Mouse (Mus musculus) thymus, postnatal 36 days (tissue): ENCODE measurements at regions not wholly inside any gene's neighbourhood (a gene's known extent, or its start where the extent isn't known, plus 50 kb on each side); places are given as distances from the start of the nearest gene placed in this dataset.
"Not testable (repeated sequence)": the region's sequence is repeated elsewhere in the genome, so short reads cannot be mapped to it uniquely, and the experiment has no call there.

Experiments
- DNase-seq, 2 experiments: peaks; one replicate each; pipeline ENCODE4 v3.0.0; 2022; ENCODE audit warnings: mixed read lengths in 2 of 2

DNA sequence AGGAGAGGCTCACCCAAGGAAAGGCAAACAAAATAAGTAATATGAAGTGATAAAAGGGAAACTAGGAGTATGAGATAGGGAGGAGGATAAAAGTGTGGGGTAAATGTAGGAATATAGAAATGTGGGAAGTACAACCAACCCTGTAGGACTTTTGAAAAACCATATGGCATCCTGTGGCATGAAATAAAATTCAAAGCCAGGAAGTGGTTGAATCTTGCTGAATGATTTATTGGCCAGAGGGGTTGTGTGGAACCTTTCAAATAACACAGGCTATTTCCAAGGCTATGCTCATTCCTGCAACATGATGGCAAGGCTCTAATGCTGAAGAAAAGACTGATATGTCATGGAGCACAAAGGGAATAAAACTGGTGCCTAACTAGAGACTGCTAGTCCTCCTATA, 347.9 kb downstream of the Gm11232 start:
- no peak for DNase-seq

DNA sequence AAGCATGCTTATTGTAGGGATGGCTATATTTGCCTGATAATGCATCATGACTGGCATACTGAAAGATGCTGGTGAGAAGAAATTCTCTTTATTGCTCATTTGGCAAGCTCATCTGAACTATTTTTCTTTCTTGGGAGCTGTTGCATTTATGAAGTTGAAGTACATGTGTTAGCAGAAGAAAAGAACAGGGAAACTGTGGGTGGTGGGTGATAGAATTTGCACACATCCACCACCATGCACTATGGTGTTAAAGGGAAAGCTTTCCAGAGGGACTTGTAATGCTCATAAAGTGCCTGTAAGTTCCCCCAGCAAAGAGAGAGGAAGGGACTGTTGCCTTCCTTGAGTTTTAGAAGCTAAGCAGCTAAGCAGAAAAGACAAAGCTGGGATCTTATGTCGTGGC, 367.3 kb downstream of the Gm11232 start:
- no peak for DNase-seq

DNA sequence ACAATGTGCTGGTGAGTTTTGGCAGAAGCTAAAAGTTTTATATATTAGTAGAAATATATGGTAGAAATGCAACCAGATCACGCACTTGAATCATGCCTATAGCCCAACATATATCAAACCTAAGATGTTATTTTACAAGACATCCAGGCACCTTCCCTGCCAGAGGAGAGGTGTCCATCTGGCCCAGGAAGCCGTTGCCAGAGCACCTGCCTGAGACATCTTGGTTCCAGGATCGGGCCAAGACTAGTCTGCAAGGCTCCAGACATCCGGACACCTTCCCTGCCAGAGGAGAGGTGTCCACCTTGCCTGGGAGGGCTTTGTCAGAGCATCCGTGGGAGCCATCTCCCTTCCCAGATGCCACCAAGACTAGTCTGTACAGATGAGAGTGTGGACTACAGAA, 388.5 kb downstream of the Gm11232 start:
- DNase-seq = no peak

DNA sequence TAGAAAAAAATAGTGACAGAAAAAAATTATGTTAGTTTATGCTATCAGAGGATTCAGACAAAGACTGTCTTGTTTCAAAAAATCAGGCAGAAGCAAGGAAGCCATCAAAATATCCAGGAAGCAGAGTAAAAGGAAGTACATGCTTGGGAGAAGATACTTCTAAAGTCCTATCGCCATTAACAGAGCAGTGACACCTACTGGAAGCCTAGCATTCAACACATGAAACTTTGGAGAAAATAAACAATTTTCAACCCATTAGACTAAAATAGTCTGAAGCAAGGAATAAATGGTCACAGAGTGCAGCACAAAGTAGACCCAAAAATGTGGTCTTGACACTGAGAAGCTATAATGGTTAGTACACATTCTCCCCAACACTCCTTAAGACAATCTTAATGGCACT, 394.0 kb downstream of the Gm11232 start:
- no peak for DNase-seq

DNA sequence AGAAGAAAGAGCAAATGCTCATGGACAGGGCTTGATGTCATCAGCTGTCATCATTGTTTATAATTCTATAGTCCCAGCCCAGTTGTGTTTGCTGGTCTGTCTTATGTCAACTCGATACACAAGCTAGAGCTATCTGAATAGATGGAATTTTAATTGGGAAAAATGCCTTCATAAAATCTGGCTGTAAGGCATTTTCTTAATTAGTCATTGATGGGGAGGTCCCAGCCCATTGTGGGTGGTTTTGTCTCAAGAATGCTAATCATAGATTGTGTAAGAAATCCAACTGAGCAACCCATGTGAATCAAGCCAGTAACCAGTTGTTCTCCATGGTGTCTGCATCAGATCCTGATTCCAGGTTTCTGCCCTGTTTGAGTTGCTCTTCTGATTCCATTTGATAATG, 400.1 kb downstream of the Gm11232 start:
- DNase-seq = no peak

DNA sequence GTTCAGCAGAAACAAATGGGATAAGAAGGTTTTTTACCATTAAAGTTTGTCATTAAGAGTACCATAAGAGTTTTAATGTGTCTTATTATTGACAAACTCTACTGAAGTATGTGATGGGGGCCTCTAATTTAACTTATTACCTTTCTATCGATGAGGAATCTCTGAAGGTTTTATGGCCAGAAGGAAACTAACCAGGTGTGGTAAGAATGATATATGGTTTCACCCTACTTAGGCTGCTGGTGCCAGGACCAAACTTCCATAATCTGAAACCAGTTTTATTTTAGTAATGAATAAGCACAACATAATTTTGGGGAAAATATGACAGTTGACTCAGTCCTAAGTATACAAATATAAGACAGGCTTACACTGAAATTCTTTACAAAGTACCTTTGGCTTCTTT, 401.1 kb downstream of the Gm11232 start:
- no peak for DNase-seq

DNA sequence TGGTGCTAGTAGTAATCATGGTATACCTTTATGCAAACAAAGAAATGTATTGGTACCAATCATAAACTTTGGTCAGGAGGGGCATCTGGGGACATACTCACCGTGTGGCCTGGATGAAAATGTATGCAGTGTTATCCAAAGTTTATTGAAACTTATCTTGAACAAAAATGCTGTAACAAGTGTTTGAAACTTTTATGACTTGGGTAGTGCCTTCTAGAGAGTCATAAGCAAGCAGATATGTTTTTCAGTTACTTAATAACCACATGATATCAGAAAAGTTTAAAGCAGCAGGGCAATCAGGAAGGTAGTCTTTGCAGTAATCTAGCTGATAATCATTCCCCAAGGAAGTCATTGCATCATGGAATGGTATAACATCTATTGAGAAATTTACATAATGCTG, 401.5 kb downstream of the Gm11232 start:
- no peak for DNase-seq

DNA sequence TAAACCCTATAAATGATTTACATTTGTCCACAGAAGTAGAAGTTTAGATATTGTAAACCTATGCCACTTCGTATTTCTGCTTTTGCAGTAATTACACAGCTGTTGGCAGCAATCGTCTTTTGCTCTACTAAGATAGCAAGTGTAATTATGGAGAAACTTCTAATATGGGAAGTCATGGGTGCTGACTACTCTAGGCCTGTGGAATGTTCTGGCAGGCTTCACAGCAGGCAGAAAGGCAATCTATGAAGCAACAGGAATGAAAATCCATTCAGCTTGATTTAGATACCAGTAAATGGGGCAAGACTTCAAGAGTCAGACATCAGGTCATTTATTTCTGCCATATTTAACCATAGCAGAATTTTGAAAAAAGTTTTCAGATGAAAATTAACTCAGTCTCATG, 405.9 kb downstream of the Gm11232 start:
- no peak for DNase-seq

DNA sequence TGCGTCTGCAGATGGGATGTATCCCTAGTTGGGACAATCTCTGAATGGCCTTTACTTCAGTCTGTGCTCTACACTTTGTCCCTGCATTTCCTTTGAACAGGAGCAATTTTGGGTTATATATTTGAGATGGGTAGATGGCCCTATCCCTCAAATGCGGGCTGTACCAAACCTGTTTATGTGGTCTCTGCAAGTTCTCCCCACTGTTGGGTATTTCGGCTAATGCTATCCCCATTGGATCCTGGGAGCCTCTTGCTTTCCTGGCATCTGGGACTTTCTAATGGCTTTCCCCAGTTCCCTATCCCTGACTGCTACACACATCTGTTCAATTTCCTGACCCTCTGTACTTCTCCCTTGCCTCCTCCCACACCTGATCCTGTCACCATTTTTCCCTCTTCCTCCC, 414.7 kb downstream of the Gm11232 start:
- no peak for DNase-seq

DNA sequence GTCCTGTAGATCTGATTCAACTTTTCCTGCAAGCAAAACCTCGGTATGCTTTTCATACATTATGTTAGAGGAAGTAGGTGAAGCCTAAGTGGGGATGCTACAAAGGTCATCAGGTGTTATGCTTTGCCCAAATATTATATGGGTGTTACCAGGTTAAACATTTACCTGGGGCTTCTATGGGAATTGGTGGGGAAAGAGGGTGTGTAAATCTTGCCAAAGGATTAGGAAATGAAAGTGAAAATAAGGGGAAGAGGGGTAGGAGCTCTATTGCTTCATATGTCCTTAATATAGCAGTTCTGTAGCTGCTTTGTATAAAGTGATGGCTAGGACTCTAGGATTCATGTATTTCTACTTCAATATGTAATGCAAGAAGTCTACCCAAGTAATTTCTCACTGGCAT, 419.2 kb downstream of the Gm11232 start:
- no peak for DNase-seq

DNA sequence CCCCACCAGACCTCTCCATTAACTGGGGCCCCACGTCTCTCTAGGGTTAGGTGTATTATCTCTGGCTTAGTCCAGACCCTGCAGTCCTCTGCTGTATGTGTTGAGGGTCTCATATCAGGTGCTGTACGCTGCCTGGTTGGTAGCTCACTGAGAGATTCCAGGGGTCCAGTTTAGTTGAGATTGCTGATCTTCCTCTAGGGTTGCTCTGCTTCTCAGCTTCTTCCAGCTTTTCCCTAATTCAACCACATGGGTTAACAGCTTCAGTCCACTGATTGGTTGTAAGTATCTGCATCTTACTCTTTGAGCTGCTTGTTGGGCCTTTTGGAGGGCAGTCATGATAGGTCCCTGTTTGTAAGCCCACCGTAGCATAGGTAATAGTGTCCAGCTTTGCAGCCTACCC, 425.1 kb downstream of the Gm11232 start:
- no peak for DNase-seq

DNA sequence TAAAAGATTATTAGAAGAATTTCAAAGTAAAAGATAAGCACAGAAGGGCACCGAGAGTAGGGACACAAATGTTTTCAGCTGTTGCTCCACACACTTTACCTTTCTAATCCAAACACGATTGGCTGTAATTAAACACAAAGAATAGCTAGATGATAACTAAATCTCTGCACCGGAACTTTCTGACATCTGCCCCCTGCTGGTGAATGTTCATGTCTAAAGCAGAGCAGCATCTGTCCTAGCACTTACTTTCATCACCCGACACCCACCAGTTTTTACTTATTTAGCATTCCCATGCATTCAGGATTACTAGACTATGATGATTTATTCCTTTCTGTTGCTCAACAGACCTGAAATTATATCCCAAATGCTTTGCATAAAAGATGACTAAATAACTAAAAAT, 425.7 kb downstream of the Gm11232 start:
- peak in 1 of 2 experiments; percentile 2 for DNase-seq

DNA sequence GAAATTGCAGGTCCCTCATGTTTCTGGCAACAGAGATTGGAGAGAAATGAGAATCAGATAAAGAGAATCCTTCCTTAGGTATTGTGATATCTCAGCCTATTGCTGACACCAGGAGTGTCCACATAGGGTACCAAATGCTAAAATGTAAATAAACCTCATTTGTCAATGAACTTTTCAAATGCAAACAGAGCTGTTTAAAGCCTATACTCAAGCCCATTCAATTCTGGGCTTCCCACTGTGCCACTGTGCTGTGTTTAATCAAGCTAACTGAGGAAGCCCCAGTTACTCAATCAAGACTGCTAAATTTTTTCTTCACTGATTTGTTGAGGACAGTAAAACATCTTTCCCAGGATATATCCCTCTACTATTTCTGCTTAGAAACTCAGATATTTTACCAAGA, 441.2 kb downstream of the Gm11232 start:
- DNase-seq = no peak

DNA sequence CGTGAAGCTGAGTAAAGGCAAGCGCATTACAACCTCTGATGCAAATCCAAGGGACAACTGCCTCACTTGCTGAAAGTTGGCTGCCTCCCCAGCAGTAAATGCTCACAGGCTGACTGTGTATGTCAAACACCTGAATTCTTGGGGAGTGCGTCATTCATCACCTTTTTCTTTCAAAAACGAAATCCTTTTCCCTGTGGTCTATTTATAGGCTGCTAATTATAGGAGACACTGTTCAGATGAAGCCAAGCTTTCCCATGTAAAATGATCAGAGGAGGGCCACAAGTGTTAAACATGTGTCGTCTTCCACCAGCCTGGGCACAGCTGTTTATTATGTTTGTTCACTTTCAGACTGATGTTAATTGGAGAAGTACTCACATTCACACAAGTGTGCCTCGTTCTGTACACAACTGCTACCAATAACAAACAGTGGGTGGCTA, 450.6 kb downstream of the Gm11232 start:
- no peak for DNase-seq

DNA sequence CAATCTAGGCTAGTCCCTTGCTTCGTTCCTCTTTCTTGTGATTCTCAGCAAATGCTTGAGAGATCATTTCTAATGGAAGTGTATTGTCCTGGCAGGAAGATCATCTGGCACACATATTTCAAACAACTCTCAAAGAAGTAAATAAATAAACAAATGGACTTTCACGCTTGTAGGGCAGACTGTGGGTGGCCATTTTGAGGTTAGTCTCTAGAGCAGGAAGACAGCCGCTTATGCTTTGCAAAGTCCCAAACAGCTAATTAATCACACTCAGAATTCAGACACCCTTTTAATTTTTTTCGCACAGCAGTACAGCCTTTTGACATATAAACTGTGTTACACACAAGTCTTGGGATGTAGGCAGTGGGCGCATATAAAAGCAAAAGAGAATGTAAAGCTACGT, 451.1 kb downstream of the Gm11232 start:
- DNase-seq = no peak

DNA sequence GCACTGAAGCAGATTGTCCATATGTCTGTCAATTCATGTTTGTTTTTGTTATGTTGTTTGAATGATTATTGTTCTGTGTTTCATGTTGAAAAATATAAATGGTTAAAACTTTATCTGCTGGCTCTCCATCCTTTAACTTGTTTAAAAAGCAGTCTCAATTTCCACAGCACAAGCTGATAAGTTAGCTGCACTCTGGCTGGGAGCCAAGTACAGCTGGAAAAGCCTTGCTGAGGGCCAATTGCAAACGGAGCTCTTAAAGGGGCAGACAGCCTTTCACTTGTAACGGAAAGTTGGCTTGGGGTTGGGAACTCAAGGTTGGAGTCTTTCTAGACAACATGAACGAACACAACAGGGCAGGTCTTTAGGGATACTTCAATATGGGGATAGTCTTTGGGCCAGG, 462.0 kb downstream of the Gm11232 start:
- DNase-seq = not testable (repeated sequence)

DNA sequence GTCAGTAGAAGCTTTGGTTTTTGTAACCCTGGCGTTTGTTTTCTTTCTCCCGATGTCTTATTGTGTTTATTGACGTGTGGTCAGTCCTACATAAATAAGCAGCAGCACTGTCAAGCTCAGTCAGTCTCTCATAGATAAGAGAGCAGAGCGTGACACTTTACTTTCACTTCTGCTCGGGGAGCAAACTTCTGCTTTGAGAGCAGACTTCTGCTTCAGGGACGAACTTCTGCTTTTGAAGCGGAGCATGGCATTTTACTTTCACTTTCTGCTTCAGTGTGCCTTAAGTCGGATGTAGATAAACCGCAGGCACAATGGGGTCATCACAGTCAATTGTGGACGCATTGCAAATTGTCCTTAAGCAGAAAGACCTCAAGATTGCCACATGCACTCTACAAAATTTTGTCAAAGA, 466.0 kb downstream of the Gm11232 start:
- peak; percentile 26 to 34 for DNase-seq

DNA sequence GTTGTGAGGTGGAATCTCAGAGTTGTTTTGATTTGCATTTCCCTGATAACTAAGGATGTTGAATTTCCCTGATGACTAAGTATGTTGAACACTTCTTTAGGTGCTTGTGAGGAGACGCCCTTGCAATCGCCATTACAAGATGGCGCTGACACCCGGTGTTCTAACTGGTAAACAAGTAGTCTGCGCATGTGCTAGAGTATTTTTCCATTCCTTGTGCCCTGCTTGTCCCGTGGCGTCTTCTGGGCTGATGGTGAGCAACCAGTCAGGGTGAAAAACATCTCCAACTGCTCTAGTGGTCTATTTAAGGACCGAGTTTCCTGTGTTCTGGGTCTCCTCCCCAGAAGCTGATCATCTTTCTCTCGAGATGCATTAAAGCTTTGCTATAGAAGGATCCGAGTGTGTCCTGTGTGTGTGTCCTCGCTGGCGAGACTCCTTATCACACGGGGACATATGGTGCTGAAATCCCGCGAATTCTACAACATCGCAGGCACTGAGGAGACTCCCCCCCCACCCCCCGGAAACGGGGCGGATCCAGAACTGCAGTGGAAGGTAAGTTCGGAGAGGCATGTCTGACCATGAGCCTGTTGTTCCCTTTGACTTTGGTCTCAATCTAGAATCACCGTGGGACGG, 466.5 kb downstream of the Gm11232 start:
- DNase-seq = peak; percentile 46 to 51

DNA sequence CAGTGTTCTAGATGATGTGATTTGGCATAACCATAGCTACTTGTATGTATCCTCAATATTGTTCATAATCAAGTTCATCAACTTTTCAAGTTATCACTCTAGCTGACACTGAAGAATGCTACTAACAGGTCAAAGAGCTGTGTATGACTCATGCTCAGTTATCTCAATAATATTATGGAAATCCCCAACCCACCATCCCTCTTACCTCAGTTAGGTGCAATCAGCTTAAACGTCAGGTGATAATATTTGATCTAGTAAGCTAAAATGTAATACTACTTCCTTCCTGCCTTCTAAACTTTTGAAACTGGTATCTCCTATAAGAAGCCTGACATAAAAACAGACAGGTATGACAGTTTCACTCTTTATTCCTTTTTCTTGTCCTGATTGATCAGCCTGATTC, 474.6 kb downstream of the Gm11232 start:
- no peak for DNase-seq

DNA sequence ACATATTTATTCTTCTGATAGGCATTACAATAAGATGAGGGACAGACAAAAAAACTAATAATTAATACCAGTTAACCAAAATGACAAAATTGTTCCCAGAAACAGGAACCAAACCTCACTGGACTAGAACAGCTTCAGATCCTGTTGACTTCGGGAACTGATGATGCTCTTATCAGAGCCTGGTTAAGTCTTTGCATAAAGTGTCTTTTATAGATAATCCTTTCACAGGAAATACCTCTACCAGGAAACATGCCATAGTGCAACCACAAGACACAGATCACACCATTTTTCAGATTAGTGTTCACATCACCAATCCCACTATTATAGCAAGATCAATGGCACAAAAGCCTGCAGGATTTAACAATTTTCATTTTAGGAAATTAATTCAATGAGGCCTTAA, 478.1 kb downstream of the Gm11232 start:
- no peak for DNase-seq

DNA sequence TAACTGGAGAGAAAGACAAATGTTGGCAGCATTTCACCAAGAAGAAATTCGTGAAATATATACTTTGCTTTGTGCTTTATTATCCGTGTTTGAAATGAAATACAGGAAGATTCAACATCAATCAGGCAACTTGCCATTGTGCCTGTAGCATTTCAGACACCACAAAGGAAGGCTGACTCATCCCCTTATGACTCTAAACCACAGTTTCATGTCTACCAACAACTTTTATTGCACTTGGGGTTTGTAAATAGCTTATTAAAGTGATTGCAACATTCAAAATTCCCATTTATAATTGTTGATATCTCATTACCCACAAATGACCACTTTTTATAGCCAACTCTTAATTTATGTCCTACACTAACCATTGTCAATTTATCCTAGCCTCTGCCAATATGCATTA, 497.9 kb downstream of the Gm11232 start:
- DNase-seq = no peak

DNA sequence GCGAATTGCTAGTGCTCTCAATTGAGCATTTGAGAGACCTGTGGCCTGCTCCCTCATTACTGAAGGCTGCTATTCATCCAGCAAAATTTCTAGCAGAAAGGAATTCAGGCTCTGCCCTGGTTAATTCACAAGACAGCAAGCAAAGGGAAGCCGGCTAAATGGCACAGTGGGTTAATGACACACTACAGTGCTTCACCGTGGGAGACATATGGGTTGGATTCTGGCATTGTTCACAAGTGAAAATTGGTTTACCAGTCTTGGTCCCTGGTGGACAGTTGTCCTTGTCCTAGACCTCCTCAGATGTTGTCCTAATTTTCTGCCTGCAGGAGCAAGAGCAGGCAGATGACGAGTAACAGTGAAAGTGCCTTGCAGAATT, 527.3 kb downstream of the Gm11232 start:
- no peak for DNase-seq

DNA sequence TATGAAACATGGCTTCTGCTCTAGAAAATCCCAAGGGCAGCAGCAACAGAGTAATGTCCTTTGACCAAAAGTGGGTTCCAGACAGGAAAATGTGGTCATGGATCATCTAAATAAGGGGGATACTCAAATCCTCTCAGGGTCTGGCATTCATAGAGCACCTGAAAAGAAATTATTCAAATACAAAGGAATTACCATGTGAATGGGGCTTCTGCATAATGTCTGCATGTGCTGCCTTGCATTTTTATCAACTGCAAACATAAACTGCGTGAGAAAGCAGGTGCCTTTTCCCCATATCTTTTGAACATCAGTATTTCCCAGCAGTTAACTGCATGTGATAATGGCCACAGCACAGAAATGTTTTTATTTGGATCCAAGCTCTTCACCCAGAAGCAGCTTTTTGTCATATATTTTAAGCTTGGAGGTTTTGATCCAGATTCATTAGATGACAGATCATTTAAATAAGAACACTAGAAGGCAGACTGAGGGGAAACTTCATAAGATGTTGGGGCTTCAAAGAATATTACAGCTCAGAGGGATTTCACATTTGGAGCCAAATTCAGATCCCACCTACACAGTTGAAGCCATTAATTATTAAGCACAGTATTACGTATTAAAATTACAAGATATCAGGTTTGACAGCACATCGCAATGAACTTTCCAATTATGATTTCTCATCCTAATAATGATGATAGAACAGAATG, 527.8 kb downstream of the Gm11232 start:
- no peak for DNase-seq

DNA sequence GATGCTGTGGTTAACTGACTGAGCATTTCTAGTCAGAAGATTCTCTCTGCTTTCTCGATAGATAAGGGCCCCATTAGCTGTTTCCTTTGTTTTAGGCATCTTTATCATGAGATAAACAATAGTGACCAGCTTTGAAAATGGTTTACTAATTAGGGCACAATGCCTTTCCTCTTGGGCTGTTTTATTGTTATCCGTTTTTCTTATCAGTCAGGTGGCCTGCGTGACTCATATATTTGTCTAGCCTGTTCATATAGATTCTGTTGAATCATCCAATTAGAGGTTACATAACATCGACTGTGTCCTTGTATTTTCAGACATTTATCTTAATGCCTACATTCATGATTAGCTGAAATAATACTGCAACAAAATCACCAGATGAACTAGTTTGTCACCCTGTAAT, 531.1 kb downstream of the Gm11232 start:
- DNase-seq = no peak

DNA sequence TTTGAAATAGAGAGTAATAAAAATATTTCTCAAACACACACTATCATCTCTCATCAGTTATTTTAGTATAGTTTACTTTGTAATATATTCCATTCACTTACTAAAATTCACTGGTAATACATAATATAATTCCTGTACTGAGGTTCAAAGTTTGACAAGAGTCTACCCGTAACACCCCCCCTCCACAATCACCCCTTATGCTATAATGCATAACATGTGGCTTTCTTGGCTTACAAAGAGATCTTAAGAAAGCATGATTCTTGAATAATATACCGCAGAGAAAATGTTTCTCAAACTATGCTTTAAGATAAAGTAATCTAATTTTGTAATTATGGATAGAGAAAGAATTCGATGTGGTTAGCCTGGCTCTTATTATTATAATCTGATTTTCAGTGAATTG, 539.7 kb downstream of the Gm11232 start:
- DNase-seq = no peak
